13 mouse cellular contexts compared by ENCODE assay signal in the genomic region with DNA sequence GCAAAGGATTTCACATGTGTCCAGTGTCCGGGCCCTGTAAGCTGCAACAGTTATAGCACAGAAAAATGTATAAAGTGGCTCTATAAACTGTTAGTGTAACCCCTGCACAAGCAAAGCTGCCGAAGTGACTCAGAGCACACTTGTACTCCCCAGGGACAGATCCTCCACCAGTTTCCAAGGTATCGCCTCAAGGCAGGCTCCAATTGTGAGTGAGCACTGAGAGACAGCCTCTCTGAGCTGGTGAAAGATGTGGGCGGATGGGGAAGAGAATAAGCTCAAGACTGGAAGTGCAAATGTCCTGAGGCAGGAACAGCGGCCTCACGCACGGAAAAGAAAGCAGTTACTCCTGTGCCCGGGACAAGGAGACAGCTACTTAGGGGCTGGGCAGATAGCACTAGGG. TPM values are rescaled to one million over a fixed set of nuclear protein-coding genes. Genes with fewer than 3 reads are reported as not detected.
DNase-seq lines count a peak whose midpoint lies in the region; ATAC-seq and TF ChIP-seq lines count a peak whose summit lies in the region.
"Had no signal": no experiment of that assay in that cellular context is flagged by ENCODE, and none has a peak within 500 bp of the region (broad histone marks: within the 10 kb centered on the region; RNA-seq: fewer than 3 reads in every experiment).

No protein-coding gene starts in this region.

- H3K27me3 ChIP-seq in embryonic facial prominence, embryonic 13.5 days = no peaks in the 10 kb centered on the region
- peaks cover 10% of the 10 kb centered on the region for H3K27me3 ChIP-seq in embryonic facial prominence, embryonic 10.5 days (replicated peaks; ENCODE audit: low read depth, poor library complexity, severe bottlenecking)
- H3K27me3 ChIP-seq in heart, embryonic 16.5 days (ENCODE audit: control insufficient read depth, insufficient read depth, low read length) = no peaks in the 10 kb centered on the region
- H3K27me3 ChIP-seq in lung, postnatal 0 days (replicated peaks; ENCODE audit: insufficient read depth, low read length) = no peaks in the 10 kb centered on the region
- H3K27me3 ChIP-seq in limb, embryonic 15.5 days = no peaks in the 10 kb centered on the region
- H3K27me3 ChIP-seq: liver, embryonic 15.5 days had no signal

- no peak overlapping the region for H3K9ac ChIP-seq in embryonic facial prominence, embryonic 13.5 days
- no peak overlapping the region for H3K9ac ChIP-seq in heart, embryonic 16.5 days (ENCODE audit: low read length)
- H3K9ac ChIP-seq in lung, postnatal 0 days (replicated peaks; ENCODE audit: low read depth) = no peak overlapping the region
- H3K9ac ChIP-seq in limb, embryonic 15.5 days = no peak overlapping the region
- H3K9ac ChIP-seq: liver, embryonic 15.5 days had no signal

- no peak overlapping the region for H3K4me3 ChIP-seq in embryonic facial prominence, embryonic 13.5 days
- no peak overlapping the region for H3K4me3 ChIP-seq in embryonic facial prominence, embryonic 10.5 days
- no peak overlapping the region for H3K4me3 ChIP-seq in heart, embryonic 16.5 days (ENCODE audit: low read length)
- H3K4me3 ChIP-seq in lung, postnatal 0 days (ENCODE audit: low read depth, low read length) = no peak overlapping the region
- H3K4me3 ChIP-seq in limb, embryonic 15.5 days = no peak overlapping the region
- H3K4me3 ChIP-seq: layer of hippocampus, adult 2 months; liver, embryonic 15.5 days had no signal

- 56% methylated on average over 8 of the region's 8 CpGs for WGBS in embryonic facial prominence, embryonic 13.5 days
- 73% methylated on average over 8 of the region's 8 CpGs for WGBS in embryonic facial prominence, embryonic 10.5 days
- WGBS in heart, embryonic 16.5 days = 65% methylated on average over 8 of the region's 8 CpGs
- WGBS in lung, postnatal 0 days = 60% methylated on average over 8 of the region's 8 CpGs
- WGBS in limb, embryonic 15.5 days = 60% methylated on average over 8 of the region's 8 CpGs

- H3K4me2 ChIP-seq in embryonic facial prominence, embryonic 13.5 days = no peak overlapping the region
- H3K4me2 ChIP-seq in heart, embryonic 16.5 days (ENCODE audit: low read depth, low read length) = no peak overlapping the region
- H3K4me2 ChIP-seq in lung, postnatal 0 days (replicated peaks; ENCODE audit: low read depth, low read length) = no peak overlapping the region
- H3K4me2 ChIP-seq in limb, embryonic 15.5 days = no peak overlapping the region
- H3K4me2 ChIP-seq: liver, embryonic 15.5 days had no signal

- H3K4me1 ChIP-seq in embryonic facial prominence, embryonic 13.5 days = peaks cover 96% of the 10 kb centered on the region
- peaks cover 88% of the 10 kb centered on the region for H3K4me1 ChIP-seq in embryonic facial prominence, embryonic 10.5 days
- H3K4me1 ChIP-seq in heart, embryonic 16.5 days (ENCODE audit: control insufficient read depth, insufficient read depth, low read length) = peaks cover 78% of the 10 kb centered on the region
- H3K4me1 ChIP-seq in lung, postnatal 0 days (ENCODE audit: insufficient read depth, low read depth, low read length) = peaks cover 24% of the 10 kb centered on the region; the same call in 1 of the 2 replicates
- H3K4me1 ChIP-seq in limb, embryonic 15.5 days = peaks cover 92% of the 10 kb centered on the region
- H3K4me1 ChIP-seq: liver, embryonic 15.5 days had no signal

- H3K9me3 ChIP-seq in embryonic facial prominence, embryonic 13.5 days = no peaks in the 10 kb centered on the region
- no peaks in the 10 kb centered on the region for H3K9me3 ChIP-seq in embryonic facial prominence, embryonic 10.5 days
- no peaks in the 10 kb centered on the region for H3K9me3 ChIP-seq in heart, embryonic 16.5 days (replicated peaks; ENCODE audit: control insufficient read depth, low read length)
- no peaks in the 10 kb centered on the region for H3K9me3 ChIP-seq in lung, postnatal 0 days (ENCODE audit: low read length)
- H3K9me3 ChIP-seq in limb, embryonic 15.5 days = no peaks in the 10 kb centered on the region
- H3K9me3 ChIP-seq: liver, embryonic 15.5 days had no signal

- no peak for TF ChIP-seq CTCF in lung, postnatal 0 days (IDR thresholded peaks at IDR 0.05)

- no peaks in the 10 kb centered on the region for H3K36me3 ChIP-seq in embryonic facial prominence, embryonic 13.5 days
- no peaks in the 10 kb centered on the region for H3K36me3 ChIP-seq in embryonic facial prominence, embryonic 10.5 days (replicated peaks)
- H3K36me3 ChIP-seq in heart, embryonic 16.5 days (ENCODE audit: control insufficient read depth, insufficient read depth) = no peaks in the 10 kb centered on the region
- no peaks in the 10 kb centered on the region for H3K36me3 ChIP-seq in lung, postnatal 0 days (ENCODE audit: insufficient read depth, low read length)
- no peaks in the 10 kb centered on the region for H3K36me3 ChIP-seq in limb, embryonic 15.5 days
- H3K36me3 ChIP-seq: liver, embryonic 15.5 days had no signal

- no peak for DNase-seq in embryonic facial prominence, embryonic 10.5 days (ENCODE audit: low spot score)
- no peak for DNase-seq in heart, adult 18-20 months
- DNase-seq in lung, postnatal 0 days (ENCODE audit: low spot score) = no peak
- DNase-seq in lung, postnatal 25 days (ENCODE audit: low spot score) = no peak
- DNase-seq in gastrocnemius, adult 18-20 months (ENCODE audit: low spot score) = no peak
- DNase-seq: adrenal gland, postnatal 10 days; kidney, adult 9 months had no signal

- ATAC-seq in embryonic facial prominence, embryonic 13.5 days (ENCODE audit: insufficient number of reproducible peaks, insufficient read depth, low FRiP score, low TSS enrichment, low read depth) = no peak
- ATAC-seq in heart, embryonic 16.5 days (replicated peaks; ENCODE audit: extremely low read depth, insufficient read depth, low FRiP score) = no peak
- no peak for ATAC-seq in lung, postnatal 0 days
- ATAC-seq in limb, embryonic 15.5 days (ENCODE audit: insufficient number of reproducible peaks, low FRiP score, low TSS enrichment, low read depth) = no peak

- TF ChIP-seq EP300 in lung, postnatal 0 days (IDR thresholded peaks at IDR 0.05) = no peak

- H3K27ac ChIP-seq in embryonic facial prominence, embryonic 13.5 days = peak overlapping the region; percentile 3; the same call in 1 of the 2 replicates
- no peak overlapping the region for H3K27ac ChIP-seq in embryonic facial prominence, embryonic 10.5 days (replicated peaks)
- peak overlapping the region; percentile 2; the same call in 1 of the 2 replicates for H3K27ac ChIP-seq in heart, embryonic 16.5 days (ENCODE audit: low read length)
- H3K27ac ChIP-seq in lung, postnatal 0 days (ENCODE audit: low read length) = peak overlapping the region; percentile 14; the same call in 1 of the 2 replicates
- 0 out of 2 replicates have a peak overlapping the region, but pooled peaks have one; percentile 27 for H3K27ac ChIP-seq in limb, embryonic 15.5 days
- H3K27ac ChIP-seq: layer of hippocampus, adult 2 months; liver, embryonic 15.5 days had no signal

RNA-seq across cellular contexts. Expression of gene Pmepa1, which starts 26.4 kb away (rescaled TPM):
- polyA plus RNA-seq in embryonic facial prominence, embryonic 13.5 days (2015; fragmentation: Nextera tagmentation; extraction: Ambion mirVana) = 6.3 and 7.3 TPM in 2 replicates
- polyA plus RNA-seq in embryonic facial prominence, embryonic 10.5 days (2016; fragmentation: Nextera tagmentation; extraction: Ambion mirVana) = 1.4 and 2.1 TPM in 2 replicates
- 4.1 and 4.3 TPM in 2 replicates for polyA plus RNA-seq in heart, embryonic 16.5 days (2015; fragmentation: Nextera tagmentation; extraction: Ambion mirVana)
- total RNA-seq in heart, adult 18-20 months (2021) = 10 to 100 TPM; 25.8 to 28.1 TPM
- polyA plus RNA-seq in lung, postnatal 0 days (2015; fragmentation: Nextera tagmentation; extraction: Ambion mirVana) = 9.8 and 11.1 TPM in 2 replicates
- polyA plus RNA-seq in limb, embryonic 15.5 days (2015; fragmentation: Nextera tagmentation; extraction: Ambion mirVana) = 6.3 and 8.4 TPM in 2 replicates
- total RNA-seq in gastrocnemius, adult 18-20 months (2021) = 10 to 100 TPM; 17.2 to 31.9 TPM

RNA-seq across cellular contexts. Expression of gene Zbp1, which starts 31.2 kb away (rescaled TPM):
- 0.13 TPM in 1 of 2 replicates, not detected in the other for polyA plus RNA-seq in embryonic facial prominence, embryonic 13.5 days (2015; fragmentation: Nextera tagmentation; extraction: Ambion mirVana)
- polyA plus RNA-seq in embryonic facial prominence, embryonic 10.5 days (2016; fragmentation: Nextera tagmentation; extraction: Ambion mirVana) = not detected in 2 replicates
- 1.7 and 3.1 TPM in 2 replicates for polyA plus RNA-seq in heart, embryonic 16.5 days (2015; fragmentation: Nextera tagmentation; extraction: Ambion mirVana)
- total RNA-seq in heart, adult 18-20 months (2021) = 1 to 10 TPM in 1 of 2 experiments, under 1 TPM in 1; 0.90 to 1.3 TPM
- polyA plus RNA-seq in lung, postnatal 0 days (2015; fragmentation: Nextera tagmentation; extraction: Ambion mirVana) = 1.1 and 2.5 TPM in 2 replicates
- 0.64 and 0.88 TPM in 2 replicates for polyA plus RNA-seq in limb, embryonic 15.5 days (2015; fragmentation: Nextera tagmentation; extraction: Ambion mirVana)
- total RNA-seq in gastrocnemius, adult 18-20 months (2021) = under 1 TPM in 1 of 2 experiments, not detected in 1; 0.47 TPM
- total RNA-seq: left cerebral cortex, postnatal 14 days had no signal
